Mouse (Mus musculus) right cerebral cortex, adult 18-20 months (tissue): ENCODE results near the gene Zgrf1.

Source experiments
- DNase-seq: peaks from one replicate; pipeline ENCODE4 v3.0.0; 2022; ENCODE audit warnings: mixed read lengths

Gene Zgrf1

GRCm38 (mm10) chr3:127640762-127641700 is 87.7 kb downstream of the Zgrf1 start:
- DNase-seq, result no peak

GRCm38 (mm10) chr3:127642211-127642610 is 88.9 kb downstream of the Zgrf1 start:
- no peak for DNase-seq

GRCm38 (mm10) chr3:127646156-127646825 is 93.0 kb downstream of the Zgrf1 start:
- no peak for DNase-seq

GRCm38 (mm10) chr3:127651742-127652653 is 98.7 kb downstream of the Zgrf1 start:
- DNase-seq, result no peak

GRCm38 (mm10) chr3:127660712-127661111 is 107.4 kb downstream of the Zgrf1 start:
- DNase-seq, result no peak

- no peak for DNase-seq
Observed at GRCm38 (mm10) chr3:127661646-127662531, 108.6 kb downstream of the Zgrf1 start.
